Mouse (Mus musculus): ENCODE results near the gene Stra6. TPM values are rescaled to one million over a fixed set of nuclear protein-coding genes. Genes with fewer than 3 reads are reported as not detected.

Stra6 gene
- total RNA-seq, 2 experiments from 2014 or later, result 9.0 TPM

GRCm38 (mm10) chr9:58092581-58093269 lies 29.1 kb downstream of the Stra6 start:
- peak; percentile 54 to 62 for DNase-seq (ENCODE audit: low spot score in 2 of 2)

- DNase-seq (ENCODE audit: low spot score in 2 of 2), result no peak
These were observed 30.2 kb downstream of the Stra6 start for GRCm38 (mm10) chr9:58093776-58094175.

GRCm38 (mm10) chr9:58095977-58096376 lies 32.4 kb downstream of the Stra6 start:
- DNase-seq (ENCODE audit: low spot score in 2 of 2), result no peak

- DNase-seq (ENCODE audit: low spot score in 2 of 2), result peak; percentile 64 to 77
These were observed 33.2 kb downstream of the Stra6 start for GRCm38 (mm10) chr9:58096629-58097301.

GRCm38 (mm10) chr9:58099836-58100565 lies 36.4 kb downstream of the Stra6 start:
- DNase-seq (ENCODE audit: low spot score in 2 of 2), result no peak

GRCm38 (mm10) chr9:58102013-58102412 lies 38.4 kb downstream of the Stra6 start:
- DNase-seq (ENCODE audit: low spot score in 2 of 2), result no peak

- DNase-seq (ENCODE audit: low spot score in 2 of 2), result no peak
These were observed 40.1 kb downstream of the Stra6 start for GRCm38 (mm10) chr9:58103647-58104046.

GRCm38 (mm10) chr9:58105595-58106169 lies 42.1 kb downstream of the Stra6 start:
- no peak for DNase-seq (ENCODE audit: low spot score in 2 of 2)

GRCm38 (mm10) chr9:58107494-58107893 lies 43.9 kb downstream of the Stra6 start:
- DNase-seq (ENCODE audit: low spot score in 2 of 2), result no peak

- DNase-seq (ENCODE audit: low spot score in 2 of 2), result no peak
These were observed 47.2 kb downstream of the Stra6 start for GRCm38 (mm10) chr9:58110787-58111186.

- DNase-seq (ENCODE audit: low spot score in 2 of 2), result peak; percentile 69 to 75
These were observed 47.8 kb downstream of the Stra6 start for GRCm38 (mm10) chr9:58111431-58111830.

GRCm38 (mm10) chr9:58112321-58112751 lies 48.7 kb downstream of the Stra6 start:
- peak in 1 of 2 experiments; percentile 39 for DNase-seq (ENCODE audit: low spot score in 2 of 2)

- peak; percentile 65 to 76 for DNase-seq (ENCODE audit: low spot score in 2 of 2)
These were observed 49.3 kb downstream of the Stra6 start for GRCm38 (mm10) chr9:58112866-58113278.

GRCm38 (mm10) chr9:58113279-58113884 lies 49.8 kb downstream of the Stra6 start:
- DNase-seq (ENCODE audit: low spot score in 2 of 2), result peak; percentile 46 to 53

GRCm38 (mm10) chr9:58114019-58114418 lies 50.4 kb downstream of the Stra6 start:
- no peak for DNase-seq (ENCODE audit: low spot score in 2 of 2)

GRCm38 (mm10) chr9:58115297-58115925 lies 51.8 kb downstream of the Stra6 start:
- DNase-seq (ENCODE audit: low spot score in 2 of 2), result no peak

- no peak for DNase-seq (ENCODE audit: low spot score in 2 of 2)
These were observed 52.5 kb downstream of the Stra6 start for GRCm38 (mm10) chr9:58116024-58116651.

- DNase-seq (ENCODE audit: low spot score in 2 of 2), result no peak
These were observed 55.1 kb downstream of the Stra6 start, which contains the start of gene Ccdc33 for GRCm38 (mm10) chr9:58118671-58119070. Gene Ccdc33, minus strand, starts transcription at chr9:58118823.

- DNase-seq (ENCODE audit: low spot score in 2 of 2), result no peak
These were observed 61.5 kb downstream of the Stra6 start for GRCm38 (mm10) chr9:58125085-58125484.

- no peak for DNase-seq (ENCODE audit: low spot score in 2 of 2)
These were observed 62.2 kb downstream of the Stra6 start for GRCm38 (mm10) chr9:58125811-58126210.

Data from layer of hippocampus, postnatal 10 days (tissue).